ENCODE assay signal across 38 mouse cellular contexts in the genomic region with DNA sequence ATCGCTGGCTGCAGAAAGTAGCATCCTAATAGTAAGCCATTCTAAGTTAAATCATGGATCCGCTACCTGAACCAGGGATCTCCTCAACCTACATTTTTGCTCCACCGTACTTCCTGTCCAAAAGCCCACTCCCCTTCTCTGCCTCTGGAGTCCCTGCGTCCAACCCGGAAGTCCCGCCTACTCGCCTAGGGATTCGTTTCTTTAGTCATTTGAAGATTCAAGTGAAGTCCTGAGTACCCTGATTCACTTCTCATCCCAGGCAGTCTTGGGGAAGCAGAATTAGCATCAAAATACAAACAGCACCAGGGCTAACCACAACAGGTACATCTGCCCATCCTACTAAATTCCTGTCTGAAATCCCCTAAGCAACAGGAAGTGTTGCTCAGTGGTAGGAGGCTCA. TPM values are rescaled to one million over a fixed set of nuclear protein-coding genes. Genes with fewer than 3 reads are reported as not detected.
"Had no signal": no experiment of that assay in that cellular context is flagged by ENCODE, and none has a peak within 500 bp of the region (broad histone marks: within the 10 kb centered on the region; RNA-seq: fewer than 3 reads in every experiment).

No protein-coding gene starts in this region.

- H3K4me1 ChIP-seq: limb, embryonic 15.5 days; liver, embryonic 12.5 days; liver, embryonic 13.5 days; liver, embryonic 15.5 days; lung, embryonic 15.5 days; megakaryocyte, embryonic 14.5 days; midbrain, embryonic 10.5 days; midbrain, embryonic 12.5 days; midbrain, embryonic 13.5 days; midbrain, embryonic 15.5 days; neural tube, embryonic 12.5 days; neural tube, embryonic 13.5 days had no signal

- DNase-seq: left cerebral cortex, postnatal 4 days; liver; liver, embryonic 13.5 days; liver, postnatal 0 days; lung, adult 18-20 months; lung, adult 2 months; lung, embryonic 14.5 days; lung, postnatal 10 days; lung, postnatal 14 days; lung, postnatal 36 days; lung, postnatal 4 days; midbrain, embryonic 14.5 days had no signal

- H3K4me2 ChIP-seq: limb, embryonic 12.5 days; limb, embryonic 13.5 days; limb, embryonic 15.5 days; liver, embryonic 11.5 days; liver, embryonic 12.5 days; liver, embryonic 13.5 days; liver, embryonic 15.5 days; lung, embryonic 14.5 days; lung, embryonic 15.5 days; midbrain, embryonic 11.5 days; midbrain, embryonic 12.5 days; midbrain, embryonic 13.5 days; midbrain, embryonic 15.5 days; neural tube, embryonic 12.5 days; neural tube, embryonic 13.5 days had no signal

- H3K9me3 ChIP-seq: limb, embryonic 10.5 days; limb, embryonic 15.5 days; lung, embryonic 15.5 days; midbrain, embryonic 15.5 days had no signal

- H3K36me3 ChIP-seq: limb, embryonic 10.5 days; limb, embryonic 12.5 days; limb, embryonic 13.5 days; limb, embryonic 15.5 days; liver, embryonic 12.5 days; liver, embryonic 13.5 days; liver, embryonic 15.5 days; lung, embryonic 15.5 days; midbrain, embryonic 10.5 days; midbrain, embryonic 12.5 days; midbrain, embryonic 13.5 days; midbrain, embryonic 15.5 days; neural tube, embryonic 12.5 days; neural tube, embryonic 13.5 days had no signal

- H3K27ac ChIP-seq: limb, embryonic 10.5 days; limb, embryonic 12.5 days; limb, embryonic 13.5 days; limb, embryonic 15.5 days; liver, embryonic 12.5 days; liver, embryonic 13.5 days; liver, embryonic 14.5 days; liver, embryonic 15.5 days; lung, embryonic 15.5 days; macrophage; midbrain, embryonic 10.5 days; midbrain, embryonic 12.5 days; midbrain, embryonic 13.5 days; midbrain, embryonic 15.5 days; neural tube, embryonic 12.5 days; neural tube, embryonic 13.5 days had no signal

- H3K4me3 ChIP-seq: limb, embryonic 10.5 days; limb, embryonic 12.5 days; limb, embryonic 13.5 days; limb, embryonic 15.5 days; liver, embryonic 12.5 days; liver, embryonic 13.5 days; liver, embryonic 15.5 days; lung, embryonic 15.5 days; megakaryocyte, embryonic 14.5 days; midbrain, embryonic 10.5 days; midbrain, embryonic 12.5 days; midbrain, embryonic 13.5 days; midbrain, embryonic 15.5 days; myocyte; neural tube, embryonic 12.5 days; neural tube, embryonic 13.5 days had no signal

- H3K27me3 ChIP-seq: limb, embryonic 12.5 days; limb, embryonic 13.5 days; limb, embryonic 15.5 days; liver, embryonic 12.5 days; liver, embryonic 13.5 days; liver, embryonic 15.5 days; lung, embryonic 15.5 days; megakaryocyte, embryonic 14.5 days; midbrain, embryonic 12.5 days; midbrain, embryonic 13.5 days; midbrain, embryonic 15.5 days; neural tube, embryonic 12.5 days; neural tube, embryonic 13.5 days had no signal

- H3K9ac ChIP-seq: limb, embryonic 12.5 days; limb, embryonic 13.5 days; limb, embryonic 15.5 days; liver, embryonic 12.5 days; liver, embryonic 13.5 days; liver, embryonic 14.5 days; liver, embryonic 15.5 days; liver, postnatal 0 days; lung, embryonic 14.5 days; lung, embryonic 15.5 days; midbrain, embryonic 12.5 days; midbrain, embryonic 13.5 days; midbrain, embryonic 15.5 days; neural tube, embryonic 12.5 days; neural tube, embryonic 13.5 days had no signal

- ATAC-seq: liver, embryonic 12.5 days; liver, postnatal 0 days; lung, postnatal 0 days; midbrain, embryonic 13.5 days; midbrain, embryonic 15.5 days; midbrain, embryonic 16.5 days had no signal

RNA-seq across cellular contexts. Expression of a gene that starts 36.7 kb away (rescaled TPM):
- total RNA-seq: megakaryocyte progenitor cell, adult 5-6 weeks; megakaryocyte, adult 5-6 weeks; megakaryocyte-erythroid progenitor cell, adult 5-6 weeks; monocyte, adult 5-6 weeks had no signal
- polyA plus RNA-seq: liver, adult 2 months; macrophage; myocyte had no signal
